Mouse (Mus musculus) thymus, adult 2 months (tissue): ENCODE measurements around the gene Gabrr2. TPM values are rescaled to one million over a fixed set of nuclear protein-coding genes. Genes with fewer than 3 reads are reported as not detected.

Experiments used
- DNase-seq: peaks from one replicate; pipeline ENCODE4 v3.0.0; 2021
- H3K27ac ChIP-seq: fragments of 200-500 bp; 2 replicates; pipeline ENCODE4 v1.5.1; 2012; ENCODE audit warnings: low read length, control low read depth; ENCODE audit not compliant: control insufficient read depth, insufficient read depth
- H3K27me3 ChIP-seq: fragments of 200-500 bp; 2 replicates; pipeline ENCODE4 v1.6.1; 2012; ENCODE audit warnings: mild to moderate bottlenecking, low read length, moderate library complexity, mixed read lengths; ENCODE audit not compliant: control insufficient read depth, insufficient read depth
- H3K36me3 ChIP-seq: fragments of 200-500 bp; 2 replicates; pipeline ENCODE4 v1.6.1; 2012; ENCODE audit warnings: mild to moderate bottlenecking, low read length, moderate library complexity; ENCODE audit not compliant: control insufficient read depth, insufficient read depth
- H3K4me1 ChIP-seq: fragments of 200-500 bp; replicated peaks from 2 replicates; pipeline ENCODE4 v1.6.1; 2012; ENCODE audit warnings: low read length; ENCODE audit not compliant: control insufficient read depth, insufficient read depth
- H3K4me3 ChIP-seq: fragments of 200-500 bp; 2 replicates; pipeline ENCODE4 v1.5.1; 2012; ENCODE audit warnings: mild to moderate bottlenecking, low read length, control low read depth, moderate library complexity; ENCODE audit not compliant: control insufficient read depth, insufficient read depth
- CTCF ChIP-seq: fragments of 200-500 bp; IDR thresholded peaks from 2 replicates; pipeline ENCODE4 v1.5.1; 2012; ENCODE audit warnings: mild to moderate bottlenecking, control low read depth, low read length, moderate library complexity, borderline replicate concordance; ENCODE audit not compliant: control insufficient read depth, poor library complexity, insufficient read depth; ENCODE audit errors: extremely low read depth
- POLR2A ChIP-seq: fragments of 200-500 bp; IDR thresholded peaks from 2 replicates; pipeline ENCODE4 v1.6.1; 2012; ENCODE audit warnings: mild to moderate bottlenecking, low read length, control low read depth, moderate library complexity; ENCODE audit not compliant: control insufficient read depth, poor library complexity, insufficient read depth; ENCODE audit errors: extremely low read depth
- WGBS: fragments of 180-500 bp; shearing (Covaris S2); methylation state at CpG from one replicate; pipeline ENCODE4 v1.1.7; 2018; 5-methylcytosine and 5-hydroxymethylcytosine counted together
- polyA plus RNA-seq: library from polyadenylated mRNA; depleted of rRNA; stranded (reverse); fragments of >200 nt; gene quantifications from 2 replicates; pipeline ENCODE4 v1.2.3, GENCODE M21; 2012

Gabrr2 gene
- polyA plus RNA-seq, 1 experiment, result 3.9 TPM

DNA sequence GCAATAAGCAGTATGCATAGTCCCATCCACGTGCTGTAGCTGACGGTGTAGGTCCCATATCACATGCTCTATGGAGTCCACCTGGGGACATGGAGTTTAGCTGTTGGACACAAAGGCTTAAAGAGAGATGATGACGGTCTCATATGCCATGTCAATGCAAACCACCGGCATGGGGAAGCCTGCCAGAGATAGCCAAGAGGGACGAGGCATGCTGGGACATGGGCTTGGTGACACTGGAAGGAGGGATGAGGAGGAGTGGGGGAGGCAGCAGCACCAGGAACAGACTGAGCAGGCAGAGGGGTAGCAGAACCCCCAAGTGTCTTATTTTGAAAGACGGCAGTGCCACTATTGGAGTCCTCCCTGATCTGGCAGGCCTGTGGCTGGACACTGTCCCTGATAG lies 5.0 kb downstream of the Gabrr2 start:
- Histone ChIP-seq H3K36me3 (no peaks in the 10 kb centered on the region), H3K27me3 (no peaks in the 10 kb centered on the region), H3K4me3 (no peak overlapping the region), H3K4me1 (peaks cover 8% of the 10 kb centered on the region), H3K27ac (no peak overlapping the region)
- no peak for DNase-seq
- 97% methylated on average over 6 of the region's 6 CpGs for WGBS
- TF ChIP-seq POLR2A, result no peak
- TF ChIP-seq CTCF, result no peak

DNA sequence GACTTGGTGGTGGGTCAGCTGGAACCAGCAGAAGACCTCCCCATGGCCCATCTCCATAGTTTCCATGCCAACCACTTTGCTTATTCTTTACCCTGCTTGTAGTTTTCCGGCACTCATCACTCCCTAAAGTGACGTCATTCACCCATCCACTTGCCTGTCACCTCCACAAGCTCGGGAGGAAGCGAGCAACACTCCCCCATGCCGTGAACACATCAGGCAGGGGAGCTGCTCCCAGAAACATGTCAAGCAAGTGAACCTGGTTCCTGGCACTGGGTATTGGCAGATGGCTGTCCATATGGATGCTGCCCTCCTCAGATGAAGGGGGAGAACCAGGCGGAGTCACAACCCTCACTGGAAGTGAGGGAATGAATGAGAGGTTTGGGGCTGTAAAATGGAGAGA lies 6.1 kb downstream of the Gabrr2 start:
- WGBS, result 89% methylated on average over 6 of the region's 6 CpGs
- Histone ChIP-seq H3K27ac (no peak overlapping the region), H3K4me3 (no peak overlapping the region), H3K36me3 (no peaks in the 10 kb centered on the region), H3K4me1 (peaks cover 18% of the 10 kb centered on the region), H3K27me3 (no peaks in the 10 kb centered on the region)
- no peak for TF ChIP-seq POLR2A
- no peak for TF ChIP-seq CTCF
- no peak for DNase-seq

- H3K27me3 ChIP-seq, result no peaks in the 10 kb centered on the region
- no peak overlapping the region for H3K4me3 ChIP-seq
- H3K36me3 ChIP-seq, result no peaks in the 10 kb centered on the region
- no peak overlapping the region for H3K27ac ChIP-seq
- H3K4me1 ChIP-seq, result peaks cover 18% of the 10 kb centered on the region
- WGBS, result 94% methylated on average over 6 of the region's 6 CpGs
- no peak for TF ChIP-seq POLR2A
- TF ChIP-seq CTCF, result no peak
- no peak for DNase-seq
These were observed 7.5 kb downstream of the Gabrr2 start for GRCm38 (mm10) chr4:33070326-33070725.

- Histone ChIP-seq H3K4me1 (peaks cover 20% of the 10 kb centered on the region), H3K27ac (no peak overlapping the region), H3K27me3 (no peaks in the 10 kb centered on the region), H3K36me3 (no peaks in the 10 kb centered on the region), H3K4me3 (no peak overlapping the region)
- TF ChIP-seq CTCF (no peak), POLR2A (no peak)
- 92% methylated on average over 6 of the region's 6 CpGs for WGBS
- DNase-seq, result no peak
These were observed 8.5 kb downstream of the Gabrr2 start for GRCm38 (mm10) chr4:33071337-33071736.

DNA sequence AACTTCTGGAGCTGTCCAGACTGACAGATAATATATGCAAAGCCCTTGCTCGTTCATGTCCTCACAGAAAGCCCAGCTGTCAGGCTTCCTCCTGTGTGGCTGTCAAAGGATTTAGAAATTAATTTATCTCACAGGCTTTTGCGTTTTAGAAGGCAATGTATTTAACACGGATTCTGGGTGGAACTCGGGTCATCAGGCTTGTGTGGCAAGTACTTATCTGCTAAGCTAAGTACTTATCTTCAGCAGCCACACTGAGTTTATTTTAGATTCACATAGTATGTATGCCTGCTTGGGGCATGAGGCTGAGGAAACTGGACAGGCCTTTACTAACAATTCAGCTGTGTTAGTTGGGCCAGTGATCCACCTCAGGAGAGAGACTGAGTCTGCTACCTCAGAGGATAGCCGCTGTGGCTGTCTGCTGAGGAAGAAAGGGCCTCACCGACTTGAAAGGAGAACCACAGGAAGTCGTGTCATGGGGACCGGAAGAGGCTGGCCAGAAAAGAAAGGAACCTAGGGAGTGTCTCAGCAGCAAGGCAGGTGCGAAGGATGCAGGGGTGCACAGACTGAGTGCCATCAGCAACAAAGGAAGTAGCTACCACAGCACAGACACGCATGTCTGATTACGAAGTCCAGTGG lies 9.8 kb downstream of the Gabrr2 start:
- peak; percentile 47; the same call in 1 of the 2 replicates for TF ChIP-seq POLR2A
- TF ChIP-seq CTCF, result no peak
- WGBS, result 26% methylated on average over 11 of the region's 11 CpGs
- peaks cover 29% of the 10 kb centered on the region for H3K4me1 ChIP-seq
- peak; percentile 76 for DNase-seq
- H3K27me3 ChIP-seq, result no peaks in the 10 kb centered on the region
- H3K4me3 ChIP-seq, result no peak overlapping the region
- no peaks in the 10 kb centered on the region for H3K36me3 ChIP-seq
- H3K27ac ChIP-seq, result peak overlapping the region; percentile 72

GRCm38 (mm10) chr4:33074406-33074805 lies 11.6 kb downstream of the Gabrr2 start:
- Histone ChIP-seq H3K4me1 (peaks cover 37% of the 10 kb centered on the region), H3K36me3 (no peaks in the 10 kb centered on the region), H3K27me3 (no peaks in the 10 kb centered on the region), H3K4me3 (no peak overlapping the region), H3K27ac (no peak overlapping the region)
- DNase-seq, result no peak
- TF ChIP-seq CTCF (no peak), POLR2A (no peak)
- WGBS, result 96% methylated on average over 4 of the region's 4 CpGs

DNA sequence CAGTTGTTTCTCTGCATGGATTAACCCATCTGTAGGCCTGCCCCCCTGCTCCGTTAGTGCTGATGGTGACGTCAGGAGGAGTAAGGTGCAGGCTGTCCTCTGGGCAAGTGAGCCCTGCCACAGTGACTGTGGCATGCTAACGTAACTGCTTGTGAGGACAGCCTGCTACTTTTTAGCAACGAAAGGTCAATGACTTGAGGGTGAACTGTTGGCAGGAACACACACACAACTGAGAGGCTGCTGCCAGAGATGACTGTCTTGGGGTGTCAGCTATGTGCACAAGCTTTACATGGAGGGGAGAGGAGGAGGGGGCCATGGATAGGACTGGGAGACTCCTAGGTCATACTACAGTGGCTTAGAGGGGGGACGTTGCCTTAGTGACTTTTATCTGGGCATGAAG lies 12.1 kb downstream of the Gabrr2 start:
- H3K27ac ChIP-seq, result no peak overlapping the region
- peaks cover 37% of the 10 kb centered on the region for H3K4me1 ChIP-seq
- WGBS, result 96% methylated on average over 5 of the region's 5 CpGs
- no peak overlapping the region for H3K4me3 ChIP-seq
- TF ChIP-seq POLR2A, result no peak
- TF ChIP-seq CTCF, result no peak
- no peaks in the 10 kb centered on the region for H3K36me3 ChIP-seq
- no peaks in the 10 kb centered on the region for H3K27me3 ChIP-seq
- no peak for DNase-seq
